Mouse (Mus musculus) forebrain, embryonic 14.5 days (tissue): ENCODE measurements around the gene Hsdl2. TPM values are rescaled to one million over a fixed set of nuclear protein-coding genes. Genes with fewer than 3 reads are reported as not detected.

Source experiments
- ATAC-seq: fragments of 200-750 bp; cut with Nextera tagmentation; 2 replicates; pipeline ENCODE4 v1.8.0; 2017; ENCODE audit warnings: mild to moderate bottlenecking, moderate library complexity
- DNase-seq: peaks from one replicate; pipeline ENCODE4 v3.0.0-alpha.2; 2015; ENCODE audit warnings: low spot score
- H3K27ac ChIP-seq: fragments of 300-500 bp; sonication (generic); 2 replicates; pipeline ENCODE4 v1.5.1; 2014; ENCODE audit warnings: low read depth, mild to moderate bottlenecking, control low read depth, low read length, moderate library complexity
- H3K27me3 ChIP-seq: fragments of 300-500 bp; sonication (generic); replicated peaks from 2 replicates; pipeline ENCODE4 v1.6.1; 2014; ENCODE audit warnings: low read length, control low read depth, mixed read lengths; ENCODE audit not compliant: control insufficient read depth, insufficient read depth
- H3K36me3 ChIP-seq: fragments of 300-500 bp; sonication (generic); 2 replicates; pipeline ENCODE4 v1.6.1; 2014; ENCODE audit warnings: low read length, control low read depth; ENCODE audit not compliant: control insufficient read depth, insufficient read depth
- H3K4me1 ChIP-seq: fragments of 300-500 bp; sonication (generic); 2 replicates; pipeline ENCODE4 v1.6.1; 2014; ENCODE audit warnings: antibody characterized with exemption, low read length, control low read depth; ENCODE audit not compliant: control insufficient read depth, insufficient read depth
- H3K4me2 ChIP-seq: fragments of 300-500 bp; sonication (generic); 2 replicates; pipeline ENCODE4 v1.6.1; 2014; ENCODE audit warnings: mild to moderate bottlenecking, control low read depth, low read length
- H3K4me3 ChIP-seq: fragments of 300-500 bp; sonication (generic); 2 replicates; pipeline ENCODE4 v1.5.1; 2014; ENCODE audit warnings: low read depth, low read length, control low read depth
- H3K9ac ChIP-seq: fragments of 300-500 bp; sonication (generic); 2 replicates; pipeline ENCODE4 v1.6.1; 2014; ENCODE audit warnings: mild to moderate bottlenecking, low read length, control low read depth, moderate library complexity
- H3K9me3 ChIP-seq: fragments of 300-500 bp; sonication (generic); replicated peaks from 2 replicates; pipeline ENCODE4 v1.6.1; 2016; ENCODE audit warnings: low read length, control low read depth, mixed read lengths; ENCODE audit not compliant: control insufficient read depth
- WGBS: fragments of 180-500 bp; shearing (Covaris S2); extraction: QIAGEN DNeasy Blood & Tissue Kit; methylation state at CpG from one replicate; pipeline ENCODE4 v1.1.7; 2014; 5-methylcytosine and 5-hydroxymethylcytosine counted together
- polyA plus RNA-seq: library from polyadenylated mRNA; unstranded; fragments of >200 nt; fragmentation: Nextera tagmentation; extraction: Ambion mirVana; gene quantifications from 2 replicates; pipeline ENCODE4 v1.2.1, GENCODE M21; 2014

Gene Hsdl2
- polyA plus RNA-seq, 1 experiment from 2014 or later: 18.6 TPM

- no peak overlapping the region for H3K27ac ChIP-seq
- no peaks in the 10 kb centered on the region for H3K27me3 ChIP-seq
- H3K9ac ChIP-seq: no peak overlapping the region
- ATAC-seq (peak; percentile 85), DNase-seq (peak; percentile 61)
- no peak overlapping the region for H3K4me3 ChIP-seq
- H3K4me2 ChIP-seq: no peak overlapping the region
- H3K36me3 ChIP-seq: no peaks in the 10 kb centered on the region
- no peaks in the 10 kb centered on the region for H3K4me1 ChIP-seq
- no peaks in the 10 kb centered on the region for H3K9me3 ChIP-seq
- 34% methylated on average over 4 of the region's 4 CpGs for WGBS
Observed at GRCm38 (mm10) chr4:59644992-59645391, 63.6 kb downstream of the Hsdl2 start.

- no peak overlapping the region for H3K27ac ChIP-seq
- no peaks in the 10 kb centered on the region for H3K36me3 ChIP-seq
- H3K9me3 ChIP-seq: no peaks in the 10 kb centered on the region
- DNase-seq: no peak
- H3K9ac ChIP-seq: no peak overlapping the region
- no peaks in the 10 kb centered on the region for H3K27me3 ChIP-seq
- H3K4me3 ChIP-seq: no peak overlapping the region
- no peaks in the 10 kb centered on the region for H3K4me1 ChIP-seq
- WGBS: 94% methylated on average over 2 of the region's 2 CpGs
- no peak for ATAC-seq
- H3K4me2 ChIP-seq: no peak overlapping the region
Observed at GRCm38 (mm10) chr4:59645610-59646009, 64.2 kb downstream of the Hsdl2 start.

GRCm38 (mm10) chr4:59646020-59646696 is 64.8 kb downstream of the Hsdl2 start:
- Histone ChIP-seq H3K9me3 (no peaks in the 10 kb centered on the region), H3K4me1 (no peaks in the 10 kb centered on the region), H3K4me3 (no peak overlapping the region), H3K27ac (no peak overlapping the region), H3K9ac (no peak overlapping the region), H3K36me3 (no peaks in the 10 kb centered on the region), H3K27me3 (no peaks in the 10 kb centered on the region), H3K4me2 (no peak overlapping the region)
- WGBS: 94% methylated on average over 10 of the region's 10 CpGs
- no peak for DNase-seq
- no peak for ATAC-seq

DNA sequence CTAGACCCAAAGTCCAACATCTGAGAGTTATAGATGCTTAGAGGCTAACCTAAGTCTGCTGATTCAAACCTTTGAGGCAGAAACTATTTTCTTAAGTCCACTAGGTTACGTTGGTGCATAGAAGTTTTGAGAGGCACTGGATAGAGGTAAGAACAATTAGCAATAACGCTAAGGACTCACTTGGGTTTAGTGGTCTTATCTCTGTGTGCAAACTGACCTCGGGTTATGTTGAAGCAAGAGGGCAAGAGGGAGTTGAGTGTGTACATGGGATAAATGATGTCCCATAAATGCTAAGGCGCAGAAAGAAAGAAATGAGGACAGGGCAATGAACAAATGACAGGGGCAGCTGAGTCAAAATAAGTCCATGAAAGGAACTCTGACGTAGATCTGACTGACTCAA is 67.8 kb downstream of the Hsdl2 start:
- H3K9me3 ChIP-seq: no peaks in the 10 kb centered on the region
- H3K27ac ChIP-seq: no peak overlapping the region
- no peak overlapping the region for H3K9ac ChIP-seq
- H3K4me2 ChIP-seq: no peak overlapping the region
- ATAC-seq: no peak
- no peaks in the 10 kb centered on the region for H3K4me1 ChIP-seq
- WGBS: 89% methylated on average over 5 of the region's 5 CpGs
- no peak for DNase-seq
- H3K36me3 ChIP-seq: no peaks in the 10 kb centered on the region
- no peak overlapping the region for H3K4me3 ChIP-seq
- no peaks in the 10 kb centered on the region for H3K27me3 ChIP-seq

GRCm38 (mm10) chr4:59652166-59652681 is 70.9 kb downstream of the Hsdl2 start:
- Histone ChIP-seq H3K9me3 (no peaks in the 10 kb centered on the region), H3K36me3 (no peaks in the 10 kb centered on the region), H3K9ac (no peak overlapping the region), H3K27me3 (no peaks in the 10 kb centered on the region), H3K4me2 (no peak overlapping the region), H3K4me1 (no peaks in the 10 kb centered on the region), H3K4me3 (no peak overlapping the region), H3K27ac (no peak overlapping the region)
- no peak for ATAC-seq
- DNase-seq: no peak
- WGBS: 98% methylated on average over 1 of the region's 1 CpGs

- no peaks in the 10 kb centered on the region for H3K27me3 ChIP-seq
- no peaks in the 10 kb centered on the region for H3K9me3 ChIP-seq
- 84% methylated on average over 5 of the region's 5 CpGs for WGBS
Observed at GRCm38 (mm10) chr4:59656061-59656642, 74.8 kb downstream of the Hsdl2 start.

DNA sequence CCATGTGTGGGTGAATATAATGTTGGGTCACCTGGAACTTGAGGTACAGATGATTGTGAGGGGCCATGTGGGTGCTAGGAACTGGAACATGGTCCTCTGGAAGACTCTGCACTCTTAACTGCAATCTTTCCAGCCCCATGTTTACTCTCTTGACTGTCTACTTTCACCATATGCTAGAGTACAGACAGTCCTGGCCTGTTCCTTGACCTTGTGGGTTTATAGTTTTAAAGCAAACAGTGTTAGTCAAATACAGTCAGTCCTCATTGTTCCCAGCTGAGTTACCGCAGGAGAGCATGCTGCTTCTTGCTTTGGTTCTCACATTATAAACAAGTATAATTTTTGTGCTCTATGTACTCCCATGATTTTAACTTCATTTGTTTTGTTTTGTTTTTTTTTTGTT is 80.8 kb downstream of the Hsdl2 start:
- Histone ChIP-seq H3K27ac (no peak overlapping the region), H3K27me3 (no peaks in the 10 kb centered on the region), H3K4me1 (no peaks in the 10 kb centered on the region), H3K4me3 (no peak overlapping the region), H3K36me3 (no peaks in the 10 kb centered on the region), H3K9me3 (no peaks in the 10 kb centered on the region), H3K4me2 (no peak overlapping the region), H3K9ac (no peak overlapping the region)
- DNase-seq (no peak), ATAC-seq (no peak)
- 100% methylated on average over 1 of the region's 1 CpGs for WGBS

More at GRCm38 (mm10) chr4:59656061-59656642, 74.8 kb downstream of the Hsdl2 start:
- Histone ChIP-seq H3K36me3 (no peaks in the 10 kb centered on the region), H3K27ac (no peak overlapping the region), H3K9ac (no peak overlapping the region), H3K4me3 (no peak overlapping the region), H3K4me1 (no peaks in the 10 kb centered on the region), H3K4me2 (no peak overlapping the region)
- no peak for ATAC-seq
- DNase-seq: no peak

DNA sequence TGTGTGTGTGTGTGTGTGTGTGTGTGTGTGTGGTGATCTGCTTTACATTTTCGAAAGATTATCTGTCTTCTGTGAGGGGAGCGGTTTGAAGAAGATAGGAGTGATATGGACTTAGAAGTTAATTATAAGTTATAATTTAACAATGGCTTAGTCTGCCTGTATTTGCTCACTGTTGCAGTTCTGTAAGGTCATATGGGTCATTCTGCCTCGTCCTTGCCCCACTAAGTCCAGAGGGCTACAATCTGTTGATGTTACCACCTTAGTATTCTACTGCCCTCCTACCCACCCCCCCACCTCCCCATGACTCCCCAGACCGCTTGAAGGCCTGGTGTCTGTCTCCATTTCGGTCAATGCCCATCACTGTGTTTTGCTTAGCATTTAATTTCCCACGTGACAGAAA is 82.1 kb downstream of the Hsdl2 start:
- 96% methylated on average over 6 of the region's 6 CpGs for WGBS
- Histone ChIP-seq H3K4me3 (no peak overlapping the region), H3K4me1 (no peaks in the 10 kb centered on the region), H3K36me3 (no peaks in the 10 kb centered on the region), H3K9ac (no peak overlapping the region), H3K4me2 (no peak overlapping the region), H3K27me3 (no peaks in the 10 kb centered on the region), H3K9me3 (no peaks in the 10 kb centered on the region), H3K27ac (no peak overlapping the region)
- DNase-seq: no peak
- no peak for ATAC-seq

DNA sequence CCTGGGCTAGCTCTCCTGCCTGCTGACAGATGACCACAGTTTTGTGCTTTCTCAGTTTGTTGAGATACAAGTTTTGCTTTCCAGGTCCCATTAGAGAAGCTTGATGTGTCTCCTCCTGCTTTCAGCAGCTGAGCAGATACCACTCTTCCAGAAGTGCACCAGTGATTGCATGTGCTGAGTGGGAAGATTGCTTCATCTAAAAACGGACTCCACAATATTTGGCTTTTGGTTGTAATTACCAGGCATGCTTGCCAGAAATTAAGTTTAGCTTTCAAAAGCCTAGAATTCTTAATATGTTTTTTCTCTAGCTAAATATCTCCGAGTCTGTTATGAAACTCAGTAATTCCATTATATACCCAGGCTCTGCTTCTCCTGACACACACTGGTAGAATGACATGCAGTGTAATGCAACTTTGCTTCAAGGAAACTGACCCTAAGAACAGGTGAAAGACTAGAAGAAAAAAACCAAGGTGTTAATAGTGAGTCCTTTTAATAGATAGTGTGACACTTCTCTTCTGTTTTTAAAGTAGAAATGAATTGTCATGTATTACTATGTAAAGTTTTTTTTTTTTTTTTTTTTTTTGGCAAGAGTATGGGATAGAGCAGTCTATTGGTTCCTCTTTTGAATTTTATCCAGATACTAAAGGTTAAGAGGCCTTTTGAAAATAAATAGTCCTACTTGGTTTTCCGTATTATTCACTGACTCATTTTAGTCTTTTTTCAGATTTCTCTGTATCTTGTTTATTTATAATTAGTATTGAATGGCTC is 85.4 kb downstream of the Hsdl2 start:
- ATAC-seq (no peak), DNase-seq (no peak)
- Histone ChIP-seq H3K4me1 (no peaks in the 10 kb centered on the region), H3K4me2 (no peak overlapping the region), H3K27ac (no peak overlapping the region), H3K9ac (no peak overlapping the region), H3K4me3 (no peak overlapping the region), H3K27me3 (no peaks in the 10 kb centered on the region), H3K36me3 (no peaks in the 10 kb centered on the region), H3K9me3 (no peaks in the 10 kb centered on the region)
- WGBS: 77% methylated on average over 3 of the region's 3 CpGs
